Mouse (Mus musculus) pancreas, adult 10 weeks (tissue): ENCODE measurements around the gene Olfr1477. TPM values are rescaled to one million over a fixed set of nuclear protein-coding genes. Genes with fewer than 3 reads are reported as not detected.

Source experiments
- polyA plus RNA-seq: library from polyadenylated mRNA; stranded (reverse); fragments of 350-450 nt; fragmentation: Illumina TruSeq; extraction: RNeasy Lipid Tissue Mini Kit (QIAGEN cat#74804); gene quantifications from one replicate; pipeline ENCODE4 v1.2.3, GENCODE M21; 2015; ENCODE audit warnings: low read depth, low replicate concordance; ENCODE audit not compliant: insufficient read depth

Olfr1477 gene
- polyA plus RNA-seq, result not detected

GRCm38 (mm10) chr19:13500246-13500645 lies at the start of gene Olfr1477:
Gene Olfr1477, plus strand, starts transcription at chr19:13500546.

GRCm38 (mm10) chr19:13455986-13456385 lies 44.4 kb upstream of the Olfr1477 start, which contains the start of gene Olfr1472:
Gene Olfr1472, minus strand, starts transcription at chr19:13456086.

GRCm38 (mm10) chr19:13469265-13469664 lies 31.1 kb upstream of the Olfr1477 start, which contains the start of gene Olfr1474:
Gene Olfr1474, plus strand, starts transcription at chr19:13469565.

GRCm38 (mm10) chr19:13480096-13480495 lies 20.2 kb upstream of the Olfr1477 start, which contains the start of gene Olfr1475:
Gene Olfr1475, minus strand, starts transcription at chr19:13480196.

GRCm38 (mm10) chr19:13527613-13528012 lies 27.3 kb downstream of the Olfr1477 start, which contains the start of gene Olfr1480:
Gene Olfr1480, plus strand, starts transcription at chr19:13527913.

Other genes starting within 250 kb of the Olfr1477 start
- gene Olfr1465, start 185.0 kb upstream of the Olfr1477 start, polyA plus RNA-seq, result not detected
- not detected for gene Olfr1466, start 161.7 kb upstream of the Olfr1477 start, polyA plus RNA-seq
- gene Olfr1467, start 138.3 kb upstream of the Olfr1477 start, polyA plus RNA-seq, result not detected
- gene Olfr1469, start 92.7 kb upstream of the Olfr1477 start, polyA plus RNA-seq, result not detected
- not detected for gene Olfr1471, start 57.1 kb upstream of the Olfr1477 start, polyA plus RNA-seq
- gene Olfr1472, start 44.5 kb upstream of the Olfr1477 start, polyA plus RNA-seq, result not detected
- not detected for gene Olfr1474, start 31.0 kb upstream of the Olfr1477 start, polyA plus RNA-seq
- not detected for gene Olfr1475, start 20.4 kb upstream of the Olfr1477 start, polyA plus RNA-seq
- gene Olfr1480, start 27.4 kb downstream of the Olfr1477 start, polyA plus RNA-seq, result not detected
- gene Olfr1484, start 83.0 kb downstream of the Olfr1477 start, polyA plus RNA-seq, result not detected
- not detected for gene Olfr1487, start 116.8 kb downstream of the Olfr1477 start, polyA plus RNA-seq
- gene Olfr1489, start 131.1 kb downstream of the Olfr1477 start, polyA plus RNA-seq, result not detected
- not detected for gene Olfr1490, start 150.5 kb downstream of the Olfr1477 start, polyA plus RNA-seq
- not detected for gene Olfr1491, start 196.7 kb downstream of the Olfr1477 start, polyA plus RNA-seq
- gene Olfr1493-ps1, start 222.7 kb downstream of the Olfr1477 start, polyA plus RNA-seq, result not detected
- gene Olfr1494, start 239.2 kb downstream of the Olfr1477 start, polyA plus RNA-seq, result not detected